Mouse (Mus musculus) layer of hippocampus, adult 9-11 months (tissue): ENCODE measurements at regions not wholly inside any gene's neighbourhood (a gene's known extent, or its start where the extent isn't known, plus 50 kb on each side); places are given as distances from the start of the nearest gene placed in this dataset.
A peak's percentile ranks its signal among the peaks of the same experiment; 100 is the strongest.

Experiments
- DNase-seq: peaks from one replicate; pipeline ENCODE4 v3.0.0; 2022

GRCm38 (mm10) chr11:111599456-111599855 is 533.5 kb downstream of the Kcnj2 start:
- no peak for DNase-seq

DNA sequence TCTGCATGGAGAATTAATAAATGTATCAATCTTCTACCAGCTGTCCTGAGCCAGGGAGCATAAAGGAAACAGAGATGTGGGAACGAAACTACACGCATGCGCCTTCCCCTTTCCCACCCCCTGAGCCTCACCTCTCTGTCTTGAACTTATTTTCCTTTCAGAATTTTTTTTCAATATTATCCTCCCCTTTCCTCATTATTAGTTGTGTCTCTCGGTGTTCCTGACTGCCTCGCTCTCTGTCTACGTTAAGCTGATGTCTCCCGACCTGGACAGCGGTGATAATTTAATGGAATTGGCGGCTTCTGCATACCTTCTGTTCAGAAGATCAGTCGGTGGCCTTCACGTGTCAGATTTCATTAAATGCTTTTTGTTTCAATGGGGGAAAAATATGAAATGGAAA is 539.2 kb downstream of the Kcnj2 start:
- DNase-seq: no peak

DNA sequence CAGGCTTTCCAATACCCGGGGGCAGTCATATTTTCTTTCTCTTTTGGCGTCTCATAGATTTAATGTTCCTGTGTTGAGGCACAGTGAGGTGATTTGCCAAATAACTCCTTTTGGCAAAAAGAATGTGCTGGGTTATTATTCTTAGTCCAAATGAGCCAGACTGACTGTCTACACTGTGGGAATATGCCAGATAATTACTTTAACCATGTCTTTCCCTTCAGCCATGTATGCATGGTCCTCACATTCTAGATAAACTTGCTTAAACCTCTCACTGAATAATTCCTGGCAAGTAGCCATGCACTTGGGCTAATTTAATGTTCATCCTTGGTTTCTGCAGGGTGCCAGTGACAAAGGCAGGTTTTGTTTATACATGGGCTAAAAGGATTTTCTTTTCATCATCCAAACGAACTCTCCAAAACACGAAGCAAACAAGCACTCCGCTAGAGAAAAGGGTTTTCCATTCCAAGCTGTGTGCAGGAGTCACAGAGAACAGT is 544.6 kb downstream of the Kcnj2 start:
- no peak for DNase-seq

DNA sequence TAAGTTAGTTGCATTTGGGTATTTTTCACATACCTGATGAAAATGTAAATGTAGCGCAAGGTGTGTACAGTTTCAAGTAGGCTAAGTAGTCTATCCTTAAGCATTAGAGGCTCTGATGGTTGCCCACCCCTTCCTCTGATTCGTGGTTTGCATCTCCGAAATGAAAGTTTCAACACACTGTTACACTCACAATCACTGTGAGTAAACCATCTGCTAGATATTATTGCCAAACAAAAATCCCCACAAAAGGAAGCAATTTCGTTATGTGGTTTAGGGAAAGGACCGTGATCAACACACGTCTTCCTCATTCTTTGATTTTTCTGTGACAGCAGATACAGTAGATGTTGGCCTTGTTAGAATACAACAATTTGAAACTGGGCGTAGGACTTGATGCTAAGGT is 577.6 kb downstream of the Kcnj2 start:
- no peak for DNase-seq

DNA sequence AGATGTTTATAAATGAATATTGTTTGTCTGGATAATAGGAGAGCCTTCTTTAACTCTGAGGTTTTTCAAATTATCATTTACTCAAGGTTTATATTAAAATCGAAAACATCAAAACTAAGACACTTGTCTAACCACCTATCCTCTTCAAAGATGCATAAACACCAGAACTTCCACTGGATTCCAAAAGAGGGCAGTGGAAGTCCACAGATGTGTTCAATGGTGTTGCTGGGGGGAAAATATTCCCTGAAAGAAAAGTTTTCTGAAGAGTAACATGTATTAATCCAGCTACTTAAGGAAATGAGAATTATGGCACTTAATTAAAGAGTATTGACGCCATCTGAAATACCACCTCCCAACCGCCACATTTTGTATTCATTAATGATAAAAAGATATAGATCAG is 586.9 kb downstream of the Kcnj2 start:
- DNase-seq: no peak

DNA sequence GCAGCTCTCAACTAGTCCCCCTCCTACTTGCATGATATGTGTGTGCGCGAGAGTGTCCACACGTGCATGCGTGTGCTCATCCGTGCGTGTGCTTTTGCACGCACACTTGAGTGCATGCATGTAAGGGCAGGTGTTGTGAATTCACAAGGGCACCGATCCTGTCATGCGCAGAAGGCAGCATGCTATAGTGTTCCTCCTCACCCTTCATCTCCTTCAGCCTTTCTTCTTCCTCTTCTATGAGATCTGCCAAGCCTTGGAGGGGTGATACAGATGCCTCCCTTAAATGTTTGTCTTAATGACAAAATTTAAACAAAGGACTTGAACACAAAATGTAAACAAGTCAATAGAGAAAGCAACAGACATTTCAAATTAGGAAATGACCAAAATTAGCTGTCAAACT is 591.8 kb downstream of the Kcnj2 start:
- no peak for DNase-seq

DNA sequence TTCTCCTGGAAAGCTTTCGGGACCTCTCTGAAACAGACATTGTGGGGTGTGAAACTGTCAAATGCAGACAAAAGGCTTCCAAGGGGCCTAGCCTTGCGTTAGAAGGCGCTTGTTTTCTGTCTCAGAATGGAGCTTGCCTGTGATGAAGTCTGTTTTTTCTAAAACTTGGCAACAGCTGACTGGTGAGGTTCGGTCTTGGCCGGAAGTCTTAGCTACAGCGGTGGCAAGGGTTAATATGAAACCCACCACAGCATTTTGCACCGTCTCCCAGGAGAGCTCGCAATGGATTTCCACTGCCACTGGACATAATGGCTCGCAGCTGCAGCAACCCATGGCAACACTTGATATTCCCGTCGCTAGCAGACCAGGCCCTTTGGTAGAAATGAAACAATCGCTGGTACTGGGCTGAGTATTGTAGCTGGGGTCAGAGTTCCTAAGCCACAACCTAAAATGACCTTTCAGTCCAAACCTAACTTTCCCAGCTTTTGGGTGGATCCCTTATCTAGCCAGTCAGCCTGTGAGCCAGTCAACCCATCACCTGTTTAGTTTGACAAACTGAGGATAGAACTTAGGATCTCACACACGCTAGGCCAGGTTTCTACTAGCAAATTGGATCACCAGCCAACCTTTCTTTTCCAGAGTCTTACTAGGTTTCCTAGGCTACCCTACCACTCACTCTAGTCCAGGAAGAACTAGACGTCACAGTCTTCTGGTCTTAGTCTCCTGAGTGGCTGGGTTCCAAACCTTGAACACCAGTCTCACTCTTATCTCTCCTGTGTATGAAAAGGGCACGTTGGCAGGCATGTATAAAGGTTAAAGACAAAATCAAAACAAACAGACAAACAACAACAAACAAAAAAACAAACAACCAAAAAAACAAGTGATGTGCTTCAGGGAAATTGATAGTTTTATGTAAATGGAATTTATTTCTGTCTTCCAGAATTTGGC is 592.7 kb downstream of the Kcnj2 start:
- no peak for DNase-seq

- DNase-seq: no peak
Observed at GRCm38 (mm10) chr11:111663269-111663668, 597.3 kb downstream of the Kcnj2 start.

- no peak for DNase-seq
Observed at GRCm38 (mm10) chr11:111666336-111666735, 600.4 kb downstream of the Kcnj2 start.

- no peak for DNase-seq
Observed at GRCm38 (mm10) chr11:111671865-111672264, 605.9 kb downstream of the Kcnj2 start.

- DNase-seq: no peak
Observed at GRCm38 (mm10) chr11:111675673-111676072, 609.7 kb downstream of the Kcnj2 start.

- no peak for DNase-seq
Observed at GRCm38 (mm10) chr11:111682341-111682740, 616.4 kb downstream of the Kcnj2 start.

- no peak for DNase-seq
Observed at GRCm38 (mm10) chr11:111683909-111684308, 617.9 kb downstream of the Kcnj2 start.

GRCm38 (mm10) chr11:111687769-111688168 is 621.8 kb downstream of the Kcnj2 start:
- no peak for DNase-seq

GRCm38 (mm10) chr11:111688186-111688860 is 622.4 kb downstream of the Kcnj2 start:
- DNase-seq: no peak

- DNase-seq: no peak
Observed at GRCm38 (mm10) chr11:111689899-111690298, 623.9 kb downstream of the Kcnj2 start.

GRCm38 (mm10) chr11:111691512-111691911 is 625.5 kb downstream of the Kcnj2 start:
- DNase-seq: no peak

GRCm38 (mm10) chr11:111696668-111697067 is 630.7 kb downstream of the Kcnj2 start:
- no peak for DNase-seq

DNA sequence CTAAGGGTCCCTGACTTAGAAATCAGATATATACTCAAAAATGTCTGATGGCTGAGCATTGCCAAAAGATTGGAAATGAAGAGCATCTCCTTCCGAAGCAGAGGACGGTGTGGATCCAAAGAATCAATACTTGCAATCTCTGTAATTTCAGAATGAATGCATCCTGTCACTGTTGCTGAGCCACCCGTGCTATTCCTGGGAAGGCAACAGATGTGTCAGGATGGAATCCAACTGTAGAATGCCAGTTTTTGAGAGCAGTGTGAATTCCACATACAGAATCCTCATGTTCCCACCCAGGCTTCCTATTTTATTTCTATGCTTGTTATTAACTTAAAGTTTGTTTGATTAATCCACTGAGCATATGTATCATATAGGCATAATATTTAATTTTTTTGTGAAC is 633.9 kb downstream of the Kcnj2 start:
- peak; percentile 57 for DNase-seq

- no peak for DNase-seq
Observed at GRCm38 (mm10) chr11:111706882-111707281, 640.9 kb downstream of the Kcnj2 start.

- DNase-seq: no peak
Observed at GRCm38 (mm10) chr11:111715401-111715800, 649.4 kb downstream of the Kcnj2 start.

GRCm38 (mm10) chr11:111722276-111722675 is 656.3 kb downstream of the Kcnj2 start:
- no peak for DNase-seq

DNA sequence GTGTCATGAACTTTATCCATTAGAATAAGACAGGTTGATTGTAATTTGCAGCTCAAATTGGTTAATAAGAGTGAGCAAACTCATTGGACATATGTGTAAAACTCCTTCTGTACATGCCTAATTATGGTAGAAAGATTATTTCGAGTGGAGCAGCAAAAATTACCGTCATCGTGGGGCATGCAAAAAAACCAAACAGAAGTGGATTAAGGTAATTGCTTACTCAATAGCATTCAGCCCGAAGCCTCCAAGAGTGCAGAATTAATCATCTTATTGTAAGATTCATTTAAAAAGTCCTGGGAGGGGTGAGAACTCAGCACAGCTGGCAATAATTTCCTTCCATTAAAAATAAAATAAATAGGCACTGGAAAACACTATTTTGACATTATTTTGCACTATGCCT is 662.2 kb downstream of the Kcnj2 start:
- no peak for DNase-seq

DNA sequence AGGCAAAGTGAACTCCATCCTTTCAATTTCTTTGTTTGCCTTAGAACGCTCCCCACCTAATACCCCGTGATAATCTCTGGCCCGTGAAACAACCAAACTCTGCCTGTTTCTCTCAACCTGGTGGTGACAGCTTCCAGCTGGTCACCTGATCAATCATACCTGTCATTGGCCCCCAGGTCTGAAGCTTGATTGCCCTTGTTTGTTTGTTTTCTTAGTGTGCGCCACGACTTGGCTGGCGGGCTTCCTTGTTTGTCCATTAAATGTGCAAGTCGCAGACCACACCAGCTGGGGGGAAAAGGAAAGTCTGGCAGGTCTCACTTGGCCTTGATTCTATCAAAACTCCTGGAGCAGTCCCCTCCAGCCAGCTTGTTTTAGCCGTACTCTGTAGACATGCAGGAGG is 666.1 kb downstream of the Kcnj2 start:
- no peak for DNase-seq
